Mouse (Mus musculus): Measurements from ENCODE around the gene Rpl36a.

DNA sequence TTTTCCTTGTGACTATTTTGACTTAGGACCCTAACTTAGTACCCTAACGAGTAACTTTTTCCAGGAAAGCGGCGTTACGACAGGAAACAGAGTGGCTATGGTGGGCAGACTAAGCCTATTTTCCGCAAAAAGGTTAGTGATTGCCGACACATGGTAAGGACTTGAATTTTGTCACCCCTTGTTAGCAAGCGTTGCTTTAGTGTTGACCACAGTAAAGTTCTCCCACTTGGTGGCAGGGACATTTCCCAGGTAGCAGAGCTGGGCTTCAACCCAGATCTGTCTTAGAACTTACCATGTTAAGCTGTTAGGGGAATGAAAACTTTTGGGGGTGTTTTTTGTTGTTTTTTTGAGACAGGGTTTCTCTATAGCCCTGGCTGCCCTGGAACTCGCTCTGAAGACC lies 993 bp downstream of the Rpl36a start:
- TF ChIP-seq CTCF (IDR thresholded peaks at IDR 0.05; ENCODE audit: borderline replicate concordance, control insufficient read depth, extremely low read depth, insufficient read depth, low read length, poor library complexity) (no peak), POLR2A (IDR thresholded peaks at IDR 0.05; ENCODE audit: control insufficient read depth, extremely low read depth, insufficient read depth, low read length, poor library complexity) (no peak)

Data from thymus, adult 2 months (tissue).